Mouse (Mus musculus) heart, postnatal 0 days (tissue): ENCODE results near the gene Ybx2.

Source experiments
- CTCF ChIP-seq: IDR thresholded peaks from 2 replicates; pipeline ENCODE4 v1.5.1; 2016; ENCODE audit warnings: antibody characterized with exemption, control low read depth, low read depth
- EP300 ChIP-seq: IDR thresholded peaks from 2 replicates; pipeline ENCODE4 v1.6.1; 2016; ENCODE audit warnings: antibody characterized with exemption, low read depth

DNA sequence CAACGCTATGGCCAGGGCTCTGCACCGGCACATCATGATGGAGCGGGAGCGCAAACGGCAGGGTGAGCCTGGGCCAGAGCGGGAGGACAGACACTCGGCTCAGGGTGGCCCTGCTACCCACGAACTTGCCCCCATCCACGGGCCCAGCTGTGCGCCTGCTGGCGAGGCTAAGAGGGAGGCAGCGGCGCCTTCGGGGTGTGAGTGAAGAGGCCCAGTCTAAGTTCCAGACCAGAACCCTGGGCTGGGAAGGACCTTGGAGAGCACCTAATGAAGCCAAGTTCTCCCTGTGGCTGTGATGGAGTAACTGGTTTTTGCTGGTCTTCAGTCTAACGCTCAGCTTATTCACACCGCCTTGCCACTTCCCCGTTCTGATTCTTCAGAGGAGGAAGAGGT is 21.2 kb upstream of the Ybx2 start:
- no peak for TF ChIP-seq EP300
- TF ChIP-seq CTCF = no peak
